Mouse (Mus musculus) kidney, embryonic 14.5 days (tissue): ENCODE measurements around the gene Olfr692. TPM values are rescaled to one million over a fixed set of nuclear protein-coding genes. Genes with fewer than 3 reads are reported as not detected.
"Not testable (repeated sequence)": the region's sequence is repeated elsewhere in the genome, so short reads cannot be mapped to it uniquely, and the experiment has no call there.

Experiments used
- ATAC-seq: fragments of 200-750 bp; cut with Nextera tagmentation; 2 replicates; pipeline ENCODE4 v1.8.0; 2017; ENCODE audit warnings: moderate number of reproducible peaks, mild to moderate bottlenecking, moderate TSS enrichment, moderate library complexity; ENCODE audit not compliant: low FRiP score, low TSS enrichment
- H3K27ac ChIP-seq: fragments of 300-500 bp; sonication (generic); 2 replicates; pipeline ENCODE4 v1.5.1; 2014; ENCODE audit warnings: low read depth, mild to moderate bottlenecking, low read length, moderate library complexity, mixed read lengths
- H3K27me3 ChIP-seq: fragments of 300-500 bp; sonication (generic); 2 replicates; pipeline ENCODE4 v1.6.1; 2014; ENCODE audit warnings: mild to moderate bottlenecking, low read length; ENCODE audit not compliant: control insufficient read depth, insufficient read depth
- H3K36me3 ChIP-seq: fragments of 300-500 bp; sonication (generic); 2 replicates; pipeline ENCODE4 v1.6.1; 2014; ENCODE audit warnings: low read length, mixed read lengths; ENCODE audit not compliant: control insufficient read depth, insufficient read depth
- H3K4me1 ChIP-seq: fragments of 300-500 bp; sonication (generic); 2 replicates; pipeline ENCODE4 v1.6.1; 2014; ENCODE audit warnings: low read length, mixed read lengths; ENCODE audit not compliant: control insufficient read depth, insufficient read depth
- H3K4me2 ChIP-seq: fragments of 300-500 bp; sonication (generic); replicated peaks from 2 replicates; pipeline ENCODE4 v1.6.1; 2014; ENCODE audit warnings: low read depth, mild to moderate bottlenecking, low read length
- H3K4me3 ChIP-seq: fragments of 300-500 bp; sonication (generic); 2 replicates; pipeline ENCODE4 v1.5.1; 2014; ENCODE audit warnings: mild to moderate bottlenecking, low read length
- H3K9ac ChIP-seq: fragments of 300-500 bp; sonication (generic); 2 replicates; pipeline ENCODE4 v1.6.1; 2014; ENCODE audit warnings: low read depth, mild to moderate bottlenecking, low read length, moderate library complexity
- H3K9me3 ChIP-seq: fragments of 300-500 bp; sonication (generic); 2 replicates; pipeline ENCODE4 v1.6.1; 2016; ENCODE audit warnings: low read length; ENCODE audit not compliant: control insufficient read depth
- WGBS: fragments of 180-500 bp; shearing (Covaris S2); extraction: QIAGEN DNeasy Blood & Tissue Kit; methylation state at CpG from one replicate; pipeline ENCODE4 v1.1.7; 2014; 5-methylcytosine and 5-hydroxymethylcytosine counted together
- polyA plus RNA-seq: library from polyadenylated mRNA; unstranded; fragments of >200 nt; fragmentation: Nextera tagmentation; extraction: Ambion mirVana; gene quantifications from 2 replicates; pipeline ENCODE4 v1.2.1, GENCODE M21; 2014

Olfr692 gene
- polyA plus RNA-seq, 1 experiment from 2014 or later = not detected

DNA sequence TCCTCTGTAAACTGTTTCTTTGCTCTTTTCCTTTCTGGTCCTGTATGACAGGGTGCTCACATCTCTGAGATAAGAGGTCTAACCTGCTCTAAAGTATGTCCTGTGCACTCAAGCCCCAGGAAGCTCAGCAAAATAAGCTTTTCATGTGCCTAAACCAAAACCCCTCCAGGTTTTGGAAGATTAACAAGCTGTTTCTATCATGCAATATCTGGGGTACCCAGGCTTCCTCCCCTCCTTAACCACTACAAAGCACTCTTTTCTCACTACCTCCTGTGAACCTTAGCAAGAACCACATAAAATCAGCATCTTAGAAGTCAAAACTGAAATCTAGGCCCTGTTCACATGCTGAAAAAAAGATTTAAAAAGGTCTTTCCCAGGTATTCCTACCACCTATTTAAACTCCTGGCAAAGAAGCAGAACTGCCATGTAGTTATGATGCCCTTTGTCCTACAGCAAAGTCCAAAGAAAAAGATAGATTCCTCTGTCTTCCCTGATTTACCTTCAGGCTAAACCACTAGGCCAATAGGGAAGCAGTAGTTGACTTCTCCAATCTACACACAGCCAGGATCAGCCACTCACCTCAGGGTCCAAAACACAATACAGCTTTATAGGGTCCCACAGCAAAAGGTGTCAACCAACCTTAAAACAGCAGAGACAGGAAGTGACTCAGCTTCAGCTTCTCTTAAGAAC lies 27.2 kb downstream of the Olfr692 start:
- Histone ChIP-seq H3K4me3 (no peak overlapping the region), H3K4me2 (no peak overlapping the region), H3K36me3 (peaks cover 11% of the 10 kb centered on the region; the same call in 1 of the 2 replicates), H3K4me1 (peaks cover 9% of the 10 kb centered on the region; the same call in 1 of the 2 replicates), H3K9me3 (no peaks in the 10 kb centered on the region), H3K27ac (no peak overlapping the region), H3K27me3 (no peaks in the 10 kb centered on the region), H3K9ac (no peak overlapping the region)
- ATAC-seq = no peak

DNA sequence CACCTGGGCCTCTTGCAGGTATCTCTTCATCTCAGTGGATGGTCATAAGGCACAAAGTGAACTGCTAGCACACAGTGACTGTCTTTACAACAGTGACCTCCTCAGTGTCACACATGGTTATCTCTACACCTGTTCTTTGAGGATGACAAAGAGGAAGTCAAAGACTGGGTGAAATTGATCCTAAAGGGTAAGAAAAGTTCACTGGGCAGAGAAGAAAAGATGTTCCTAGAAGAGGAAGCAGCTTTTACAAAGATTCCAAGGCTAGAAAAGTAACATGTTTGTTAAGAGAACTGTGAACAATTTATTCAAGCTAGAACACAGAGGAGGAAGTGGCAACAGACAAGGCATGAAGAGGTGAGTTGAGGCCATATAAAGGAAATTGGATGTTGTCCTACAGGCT lies 28.1 kb downstream of the Olfr692 start:
- no peak for ATAC-seq
- no peaks in the 10 kb centered on the region for H3K27me3 ChIP-seq
- no peaks in the 10 kb centered on the region for H3K9me3 ChIP-seq
- no peak overlapping the region for H3K4me2 ChIP-seq
- H3K4me3 ChIP-seq = no peak overlapping the region
- H3K9ac ChIP-seq = no peak overlapping the region
- peaks cover 6% of the 10 kb centered on the region; the same call in 1 of the 2 replicates for H3K36me3 ChIP-seq
- peaks cover 9% of the 10 kb centered on the region; the same call in 1 of the 2 replicates for H3K4me1 ChIP-seq
- H3K27ac ChIP-seq = no peak overlapping the region

DNA sequence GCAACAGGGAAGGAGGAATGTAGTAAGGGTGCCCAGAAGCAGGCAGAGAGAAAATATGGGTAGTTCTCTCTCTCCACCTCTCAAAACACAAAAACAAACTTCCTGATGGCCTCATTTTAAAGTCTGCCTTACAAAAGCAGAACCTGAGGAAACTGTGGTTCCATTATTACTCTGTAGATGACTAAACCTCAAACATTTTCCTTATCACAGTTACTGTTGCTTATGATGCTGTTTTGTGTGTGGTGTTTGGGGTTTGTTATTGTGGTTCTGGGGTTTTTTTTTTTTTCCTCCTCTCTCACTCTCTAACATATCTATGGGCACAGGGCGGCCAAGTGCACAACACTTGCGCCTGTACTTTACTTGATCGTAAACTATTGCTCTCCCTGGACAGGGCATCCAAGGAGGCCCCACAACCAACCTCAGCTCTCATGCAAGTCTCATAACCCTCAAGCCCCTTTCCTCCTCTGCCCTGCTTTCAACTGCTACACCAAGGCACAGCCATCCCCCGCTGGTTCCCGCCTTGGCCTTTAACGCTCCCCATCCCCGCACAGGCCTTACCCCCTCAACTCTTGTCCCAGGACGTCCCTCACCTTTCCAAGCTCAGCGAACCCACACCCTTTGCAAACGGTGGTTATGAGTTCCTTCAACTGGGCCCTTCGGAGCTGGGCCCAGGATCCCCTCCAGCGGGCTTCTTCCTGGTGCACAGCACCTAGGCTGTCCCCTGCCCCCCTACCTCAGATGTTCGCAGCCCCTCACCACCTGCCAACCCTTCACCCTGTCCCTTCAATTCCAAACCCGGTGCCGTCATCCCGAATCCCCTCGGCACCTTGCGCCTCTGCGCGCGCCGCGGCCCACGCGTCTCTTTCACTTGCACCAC lies 31.3 kb downstream of the Olfr692 start:
- H3K27me3 ChIP-seq = no peaks in the 10 kb centered on the region
- H3K9ac ChIP-seq = peak overlapping the region; percentile 79
- peak overlapping the region; percentile 76 for H3K4me3 ChIP-seq
- H3K27ac ChIP-seq = peak overlapping the region; percentile 66; the same call in 1 of the 2 replicates
- no peaks in the 10 kb centered on the region for H3K9me3 ChIP-seq
- peaks cover 4% of the 10 kb centered on the region; the same call in 1 of the 2 replicates for H3K36me3 ChIP-seq
- H3K4me1 ChIP-seq = peaks cover 9% of the 10 kb centered on the region; the same call in 1 of the 2 replicates
- peak; percentile 62 for ATAC-seq
- WGBS = under 1% methylated on average over 25 of the region's 25 CpGs
- peak overlapping the region; percentile 73 for H3K4me2 ChIP-seq

DNA sequence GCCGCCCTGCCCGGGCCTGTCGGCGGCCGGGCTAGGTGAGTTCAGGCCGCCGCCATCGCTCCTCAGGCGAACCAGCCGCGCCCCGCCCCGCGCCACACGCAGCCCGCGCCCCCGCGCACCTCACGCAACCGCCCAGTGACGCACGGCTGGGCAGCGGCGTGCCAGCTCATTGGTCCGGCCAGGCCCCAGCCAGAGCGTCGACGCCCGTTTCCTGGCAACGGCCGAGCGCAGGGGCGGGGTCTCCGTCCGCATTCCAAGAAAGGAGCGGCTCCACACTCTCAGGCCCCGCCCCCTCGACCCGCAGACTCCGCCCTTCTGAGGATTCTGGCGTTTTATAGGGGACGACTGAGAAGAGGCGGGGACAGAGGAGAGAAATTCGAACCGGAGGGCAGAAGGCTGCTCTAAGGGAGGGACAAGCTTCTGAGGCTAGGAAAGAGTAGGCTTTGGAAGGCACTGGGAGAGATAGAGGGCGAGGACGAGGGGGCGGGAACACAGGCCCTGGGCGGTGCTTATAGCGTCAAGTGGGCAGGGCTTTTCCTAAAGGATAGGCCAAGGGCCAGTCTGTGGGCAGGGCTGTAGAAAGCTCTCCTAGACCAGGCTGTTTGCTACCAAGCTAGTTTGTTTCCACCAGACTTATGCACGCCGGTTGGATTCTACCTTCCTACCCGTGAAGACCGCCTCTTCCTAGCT lies 32.0 kb downstream of the Olfr692 start, which contains the start of gene Fam160a2:
Gene Fam160a2 (minus strand): TSS at position 120 of the 690 bp plus-strand sequence.
- peak within 1 kb of the TSS; percentile 76 for H3K4me3 ChIP-seq
- H3K9ac ChIP-seq = peak within 1 kb of the TSS; percentile 79
- H3K36me3 ChIP-seq = no peaks in the 10 kb centered on the region; the same call in 1 of the 2 replicates
- peaks cover 9% of the 10 kb centered on the region; the same call in 1 of the 2 replicates for H3K4me1 ChIP-seq
- ATAC-seq = peak; percentile 99
- no peaks in the 10 kb centered on the region for H3K27me3 ChIP-seq
- peak within 1 kb of the TSS; percentile 73 for H3K4me2 ChIP-seq
- H3K27ac ChIP-seq = peak within 1 kb of the TSS; percentile 76
- H3K9me3 ChIP-seq = no peaks in the 10 kb centered on the region
- under 1% methylated on average over 48 of the region's 55 CpGs for WGBS

DNA sequence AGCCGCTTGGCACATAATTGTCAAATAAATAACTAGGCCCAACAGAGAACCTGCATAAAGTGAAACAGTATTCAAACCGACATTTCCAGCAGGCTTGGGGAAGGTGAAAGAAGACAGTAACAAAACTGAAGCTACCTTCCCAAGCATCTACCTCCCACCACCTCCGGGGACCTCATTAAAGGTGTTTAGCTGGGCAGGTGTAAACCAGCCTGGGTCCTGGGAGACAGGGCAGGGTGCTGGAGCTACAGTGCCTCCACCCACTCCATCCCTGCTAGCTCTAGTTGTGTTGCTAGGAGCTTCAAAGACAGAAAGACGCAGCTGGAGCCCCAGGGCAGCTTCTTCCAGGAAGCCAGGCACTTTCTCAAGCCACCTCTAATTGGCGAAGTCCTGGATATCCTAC lies 36.2 kb downstream of the Olfr692 start, which contains the start of gene Cnga4:
Gene Cnga4 (plus strand): TSS at position 301 of the 400 bp plus-strand sequence.
- no peak for ATAC-seq
- Histone ChIP-seq H3K27ac (no peak within 1 kb of the TSS), H3K36me3 (no peaks in the 10 kb centered on the region), H3K27me3 (no peaks in the 10 kb centered on the region), H3K9ac (no peak within 1 kb of the TSS), H3K9me3 (no peaks in the 10 kb centered on the region), H3K4me3 (no peak within 1 kb of the TSS), H3K4me2 (no peak within 1 kb of the TSS), H3K4me1 (no peaks in the 10 kb centered on the region)
- 66% methylated on average over 5 of the region's 5 CpGs for WGBS

DNA sequence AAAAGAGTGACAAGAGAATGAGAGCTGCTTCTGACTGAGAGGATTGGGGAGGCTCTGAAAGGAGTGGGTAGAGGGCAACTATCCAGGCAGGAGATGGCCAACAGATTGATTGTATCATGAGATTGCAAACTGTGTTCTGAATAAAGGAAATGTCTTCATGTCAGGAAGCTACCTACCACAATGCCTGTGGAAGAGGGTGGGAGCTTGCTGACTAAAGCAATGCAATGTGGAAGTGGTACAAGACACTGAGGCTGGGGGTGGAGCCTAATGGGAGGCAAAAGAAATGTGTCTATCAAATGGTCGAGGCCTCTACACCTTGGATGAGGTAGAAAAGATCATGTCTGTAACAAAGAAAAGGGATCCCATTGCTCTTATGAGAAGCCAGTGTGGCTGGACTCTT lies 38.3 kb downstream of the Olfr692 start:
- WGBS = 84% methylated on average over 1 of the region's 1 CpGs
- H3K4me1 ChIP-seq = no peaks in the 10 kb centered on the region
- H3K4me2 ChIP-seq = no peak overlapping the region
- no peak overlapping the region for H3K27ac ChIP-seq
- no peaks in the 10 kb centered on the region for H3K36me3 ChIP-seq
- H3K9me3 ChIP-seq = no peaks in the 10 kb centered on the region
- no peak overlapping the region for H3K9ac ChIP-seq
- no peaks in the 10 kb centered on the region for H3K27me3 ChIP-seq
- no peak for ATAC-seq
- H3K4me3 ChIP-seq = no peak overlapping the region

DNA sequence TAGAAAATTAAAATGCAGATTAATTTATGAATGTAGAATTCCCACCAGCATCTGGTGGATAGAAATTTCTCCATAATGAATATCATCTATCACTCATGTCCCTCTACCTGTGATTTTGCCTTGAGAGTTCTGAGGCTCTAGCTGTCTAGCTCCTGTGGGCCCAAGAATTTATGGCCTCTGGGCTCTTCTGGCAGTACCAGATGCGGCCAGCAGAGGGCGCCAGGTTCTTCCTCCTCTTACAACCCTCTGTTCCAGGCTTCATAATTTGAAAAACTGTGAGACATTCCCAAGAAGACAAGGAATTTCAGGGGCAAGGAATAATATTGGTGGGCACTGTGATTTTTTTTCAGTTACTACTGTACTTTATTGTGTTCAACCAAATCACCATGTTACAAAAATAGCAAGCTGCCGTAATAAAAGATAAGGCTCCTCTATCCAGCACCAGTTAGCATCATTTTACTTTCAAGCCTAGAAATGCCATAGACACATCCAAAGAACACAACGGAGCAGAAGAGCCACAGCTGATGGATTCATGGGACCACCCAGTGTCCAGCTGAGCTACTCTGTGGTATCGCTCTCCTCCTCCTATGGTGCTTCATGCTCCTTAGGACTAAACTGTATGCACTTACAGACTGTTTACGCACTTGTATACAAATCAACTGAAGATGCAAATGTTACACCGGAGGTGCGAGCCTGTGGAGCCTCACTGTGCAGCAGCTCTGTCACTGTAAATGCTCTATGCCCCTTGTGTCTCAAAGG lies 44.0 kb downstream of the Olfr692 start:
- H3K27me3 ChIP-seq, H3K27ac ChIP-seq, H3K4me3 ChIP-seq, H3K9me3 ChIP-seq, H3K36me3 ChIP-seq, H3K9ac ChIP-seq, H3K4me2 ChIP-seq, H3K4me1 ChIP-seq: not testable (repeated sequence)
- WGBS = 59% methylated on average over 8 of the region's 8 CpGs
- peak; percentile 73 for ATAC-seq

DNA sequence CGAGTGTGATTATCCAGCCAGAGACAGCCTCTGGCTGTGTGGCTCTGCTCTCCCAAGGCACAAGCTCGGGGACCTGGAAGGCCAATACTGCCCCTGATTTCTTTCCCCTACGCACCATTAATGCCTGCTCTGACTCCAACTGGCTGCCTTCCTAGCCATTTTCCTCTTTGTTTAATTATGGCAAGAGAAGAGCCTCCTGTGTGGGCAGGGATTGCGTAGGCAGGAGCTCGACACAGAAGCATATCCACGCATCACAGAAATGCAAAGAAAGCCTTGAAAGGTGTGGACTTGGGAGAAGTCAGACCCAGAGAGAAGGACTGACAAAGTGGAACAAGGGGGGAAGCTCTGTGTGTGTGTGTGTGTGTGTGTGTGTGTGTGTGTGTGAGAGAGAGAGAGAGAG lies 46.4 kb downstream of the Olfr692 start:
- Histone ChIP-seq H3K9me3 (no peaks in the 10 kb centered on the region), H3K27me3 (no peaks in the 10 kb centered on the region), H3K4me3 (no peak overlapping the region), H3K4me1 (no peaks in the 10 kb centered on the region), H3K4me2 (no peak overlapping the region), H3K9ac (no peak overlapping the region), H3K36me3 (no peaks in the 10 kb centered on the region), H3K27ac (no peak overlapping the region)
- 59% methylated on average over 6 of the region's 6 CpGs for WGBS
- no peak for ATAC-seq
